15 mouse cellular contexts compared by ENCODE assay signal in genomic region chr5:102084737-102085705, GRCm38 (mm10). TPM values are rescaled to one million over a fixed set of nuclear protein-coding genes. Genes with fewer than 3 reads are reported as not detected.
DNase-seq lines count a peak whose midpoint lies in the region; ATAC-seq and TF ChIP-seq lines count a peak whose summit lies in the region.
"Had no signal": no experiment of that assay in that cellular context is flagged by ENCODE, and none has a peak within 500 bp of the region (broad histone marks: within the 10 kb centered on the region; RNA-seq: fewer than 3 reads in every experiment).

No protein-coding gene starts in this region.

- WGBS in heart, embryonic 12.5 days: 29% methylated on average over 18 of the region's 18 CpGs

- H3K4me3 ChIP-seq in heart, embryonic 12.5 days: no peak overlapping the region
- H3K4me3 ChIP-seq in left cerebral cortex, adult 2 months: no peak overlapping the region
- H3K4me3 ChIP-seq: embryonic facial prominence, embryonic 15.5 days; hindbrain, embryonic 15.5 days had no signal

- no peaks in the 10 kb centered on the region for H3K27me3 ChIP-seq in heart, embryonic 12.5 days (replicated peaks)
- H3K27me3 ChIP-seq: embryonic facial prominence, embryonic 15.5 days; hindbrain, embryonic 15.5 days had no signal

- DNase-seq in heart, adult 18-20 months: no peak
- peak in 1 of 2 experiments; percentile 43 for DNase-seq in left cerebral cortex, adult 2 months (ENCODE audit: extremely low spot score in 1 of 2, low spot score in 2 of 2)
- no peak for DNase-seq in left cerebral cortex, postnatal 10 days (ENCODE audit: extremely low spot score in 1 of 2, low spot score in 2 of 2)
- DNase-seq in right cerebral cortex, adult 2 months (ENCODE audit: low spot score in 2 of 2): peak; percentile 22 to 47
- DNase-seq in right cerebral cortex, postnatal 4 days: no peak
- no peak for DNase-seq in MN1 (ENCODE audit: low spot score)
- DNase-seq: cerebellum, postnatal 10 days; gastrocnemius, postnatal 36 days; kidney, postnatal 25 days; liver, postnatal 0 days; thymus, postnatal 36 days had no signal

- H3K36me3 ChIP-seq in heart, embryonic 12.5 days: no peaks in the 10 kb centered on the region
- H3K36me3 ChIP-seq: embryonic facial prominence, embryonic 15.5 days; hindbrain, embryonic 15.5 days had no signal

- no peak overlapping the region for H3K27ac ChIP-seq in heart, embryonic 12.5 days (ENCODE audit: poor library complexity, severe bottlenecking)
- peak overlapping the region; percentile 75 for H3K27ac ChIP-seq in left cerebral cortex, adult 2 months
- H3K27ac ChIP-seq: embryonic facial prominence, embryonic 15.5 days; hindbrain, embryonic 15.5 days had no signal

- H3K9ac ChIP-seq in heart, embryonic 12.5 days: no peak overlapping the region
- H3K9ac ChIP-seq: embryonic facial prominence, embryonic 15.5 days; hindbrain, embryonic 15.5 days; liver, postnatal 0 days had no signal

- peaks cover 1% of the 10 kb centered on the region; the same call in 1 of the 2 replicates for H3K9me3 ChIP-seq in heart, embryonic 12.5 days (replicated peaks)
- H3K9me3 ChIP-seq: embryonic facial prominence, embryonic 15.5 days; hindbrain, embryonic 15.5 days had no signal

- intact Hi-C loops in left cerebral cortex, adult 2 months (cut with DNase I): loop anchor here (1.0 to 2.0 kb wide), 2 partner anchors 25 to 38 kb away; no protein-coding TSS in a partner anchor
- intact Hi-C loops in left cerebral cortex, postnatal 10 days (cut with DNase I): no loop called here

- no peak for TF ChIP-seq CTCF in left cerebral cortex, adult 2 months (IDR thresholded peaks at IDR 0.05)

- no peak for ATAC-seq in heart, embryonic 12.5 days (ENCODE audit: insufficient number of reproducible peaks, low FRiP score)
- ATAC-seq: forebrain, embryonic 14.5 days; liver, postnatal 0 days had no signal

- peak overlapping the region; percentile 42 for H3K4me2 ChIP-seq in heart, embryonic 12.5 days
- H3K4me2 ChIP-seq: embryonic facial prominence, embryonic 15.5 days; hindbrain, embryonic 15.5 days had no signal

- H3K4me1 ChIP-seq in heart, embryonic 12.5 days (replicated peaks): peaks cover 4% of the 10 kb centered on the region; the same call in 1 of the 2 replicates
- H3K4me1 ChIP-seq: hindbrain, embryonic 15.5 days had no signal

RNA-seq across cellular contexts. Expression of gene Wdfy3, which starts 15.3 kb away (rescaled TPM):
- polyA plus RNA-seq in heart, embryonic 12.5 days (2016; fragmentation: Nextera tagmentation; extraction: Ambion mirVana): 15.7 and 17.4 TPM in 2 replicates
- total RNA-seq in heart, adult 18-20 months (2021): 10 to 100 TPM; 27.1 to 30.2 TPM
- 100 to 1,000 TPM; 139 to 145 TPM for total RNA-seq in left cerebral cortex, adult 2 months (2021)
- 100 to 1,000 TPM; 103 to 105 TPM for total RNA-seq in left cerebral cortex, postnatal 10 days (2021)

Comparison
In these comparisons a context has a peak if more than half of its experiments do, and no peak if none do; other contexts are left out.
1. DNase-seq: peak in right cerebral cortex, adult 2 months (2 of 2); none in heart, adult 18-20 months (0 of 2), left cerebral cortex, postnatal 10 days (0 of 2), right cerebral cortex, postnatal 4 days (single experiment) and MN1 (single experiment).